Mouse (Mus musculus) gastrocnemius, postnatal 4 days (tissue): ENCODE measurements around the gene Cmpk1. TPM values are rescaled to one million over a fixed set of nuclear protein-coding genes. Genes with fewer than 3 reads are reported as not detected.
"Not testable (repeated sequence)": the region's sequence is repeated elsewhere in the genome, so short reads cannot be mapped to it uniquely, and the experiment has no call there.

ENCODE experiments used
- DNase-seq, 2 experiments: peaks; one replicate each; pipeline ENCODE4 v3.0.0; 2021 to 2022; ENCODE audit warnings: low spot score in 2 of 2, mixed read lengths in 2 of 2
- long read RNA-seq, 2 experiments: library from polyadenylated mRNA; stranded (forward); transcript quantifications; one replicate each; pipeline ENCODE4 v2.0.0; 2021
- total RNA-seq, 2 experiments: library from RNA; stranded (reverse); gene quantifications; 2 replicates each; pipeline ENCODE4 v1.2.3; 2021

Gene Cmpk1
- 10 to 100 TPM; 42.9 to 45.3 TPM for total RNA-seq
- long read RNA-seq, experiment 1, transcript Cmpk1-201 (6 exons, 3,170 nt) = major isoform, 114 of 116 reads
- long read RNA-seq, experiment 1, partial matches to known transcripts = 1 of 116 reads
- long read RNA-seq, experiment 1, other reads (novel, unspliced or antisense) = 1 of 116 reads
- long read RNA-seq, experiment 2, transcript Cmpk1-201 (6 exons, 3,170 nt) = major isoform, 111 of 113 reads
- long read RNA-seq, experiment 2, partial matches to known transcripts = 0 of 113 reads
- long read RNA-seq, experiment 2, other reads (novel, unspliced or antisense) = 2 of 113 reads

- peak; percentile 80 to 89 for DNase-seq
Observed at GRCm38 (mm10) chr4:114986591-114987432, at the start of gene Cmpk1. Gene Cmpk1 (minus strand): TSS chr4:114987241.

GRCm38 (mm10) chr4:115035043-115035442, 48.0 kb upstream of the Cmpk1 start:
- DNase-seq = no peak

- no peak for DNase-seq
Observed at GRCm38 (mm10) chr4:115019997-115020396, 33.0 kb upstream of the Cmpk1 start.

- DNase-seq = no peak
Observed at GRCm38 (mm10) chr4:115014276-115014675, 27.2 kb upstream of the Cmpk1 start.

- DNase-seq = no peak
Observed at GRCm38 (mm10) chr4:115000429-115000795, 13.4 kb upstream of the Cmpk1 start.

- DNase-seq = peak; percentile 96 to 98
Observed at GRCm38 (mm10) chr4:114999773-115000428, 12.9 kb upstream of the Cmpk1 start, which contains the start of gene Stil. Gene Stil (plus strand): TSS chr4:115000159.

- no peak for DNase-seq
Observed at GRCm38 (mm10) chr4:114999445-114999772, 12.4 kb upstream of the Cmpk1 start.

- DNase-seq = peak in 1 of 2 experiments; percentile 16
Observed at GRCm38 (mm10) chr4:114997051-114997450, 10.0 kb upstream of the Cmpk1 start.

GRCm38 (mm10) chr4:114994218-114994617, 7.2 kb upstream of the Cmpk1 start:
- DNase-seq = no peak

- no peak for DNase-seq
Observed at GRCm38 (mm10) chr4:114986211-114986590, 840 bp downstream of the Cmpk1 start.

GRCm38 (mm10) chr4:114983020-114983419, 4.0 kb downstream of the Cmpk1 start:
- DNase-seq = no peak

- no peak for DNase-seq
Observed at GRCm38 (mm10) chr4:114982619-114983018, 4.4 kb downstream of the Cmpk1 start.

GRCm38 (mm10) chr4:114973229-114973740, 13.8 kb downstream of the Cmpk1 start:
- no peak for DNase-seq

- no peak for DNase-seq
Observed at GRCm38 (mm10) chr4:114970736-114971135, 16.3 kb downstream of the Cmpk1 start.

GRCm38 (mm10) chr4:114960881-114961280, 26.2 kb downstream of the Cmpk1 start:
- DNase-seq = not testable (repeated sequence)

- DNase-seq = no peak
Observed at GRCm38 (mm10) chr4:114959533-114959932, 27.5 kb downstream of the Cmpk1 start.

GRCm38 (mm10) chr4:114958786-114959185, 28.3 kb downstream of the Cmpk1 start:
- no peak for DNase-seq

GRCm38 (mm10) chr4:114958231-114958630, 28.8 kb downstream of the Cmpk1 start:
- no peak for DNase-seq

GRCm38 (mm10) chr4:114957403-114957802, 29.6 kb downstream of the Cmpk1 start:
- no peak for DNase-seq

GRCm38 (mm10) chr4:114953172-114953571, 33.9 kb downstream of the Cmpk1 start:
- no peak for DNase-seq

GRCm38 (mm10) chr4:114947852-114948481, 39.1 kb downstream of the Cmpk1 start:
- DNase-seq = no peak
